Comparison of ENCODE assay signal across 9 mouse cellular contexts in genomic region chr9:57967237-57967960, GRCm38 (mm10). TPM values are rescaled to one million over a fixed set of nuclear protein-coding genes. Genes with fewer than 3 reads are reported as not detected.
DNase-seq lines count a peak whose midpoint lies in the region; ATAC-seq and TF ChIP-seq lines count a peak whose summit lies in the region.
"Had no signal": no experiment of that assay in that cellular context is flagged by ENCODE, and none has a peak within 500 bp of the region (broad histone marks: within the 10 kb centered on the region; RNA-seq: fewer than 3 reads in every experiment).

No protein-coding gene starts in this region.

- no peaks in the 10 kb centered on the region for H3K36me3 ChIP-seq in heart, embryonic 13.5 days
- no peaks in the 10 kb centered on the region for H3K36me3 ChIP-seq in lung, postnatal 0 days (ENCODE audit: insufficient read depth, low read length)
- no peaks in the 10 kb centered on the region for H3K36me3 ChIP-seq in midbrain, embryonic 11.5 days (ENCODE audit: control insufficient read depth, insufficient read depth, low read length)

- no peaks in the 10 kb centered on the region; the same call in 1 of the 2 replicates for H3K27me3 ChIP-seq in heart, embryonic 13.5 days (replicated peaks)
- H3K27me3 ChIP-seq in lung, postnatal 0 days (replicated peaks; ENCODE audit: insufficient read depth, low read length): no peaks in the 10 kb centered on the region
- H3K27me3 ChIP-seq in midbrain, embryonic 11.5 days (ENCODE audit: control insufficient read depth, insufficient read depth, low read length): no peaks in the 10 kb centered on the region
- H3K27me3 ChIP-seq: Patski had no signal

- H3K4me1 ChIP-seq in heart, embryonic 13.5 days: peaks cover 40% of the 10 kb centered on the region
- peaks cover 5% of the 10 kb centered on the region; the same call in 1 of the 2 replicates for H3K4me1 ChIP-seq in lung, postnatal 0 days (ENCODE audit: insufficient read depth, low read depth, low read length)
- no peaks in the 10 kb centered on the region for H3K4me1 ChIP-seq in midbrain, embryonic 11.5 days (ENCODE audit: control insufficient read depth, insufficient read depth, low read length)

- WGBS in heart, embryonic 13.5 days: 28% methylated on average over 14 of the region's 14 CpGs
- WGBS in lung, postnatal 0 days: 56% methylated on average over 14 of the region's 14 CpGs
- 80% methylated on average over 14 of the region's 14 CpGs for WGBS in midbrain, embryonic 11.5 days

- no peak overlapping the region for H3K27ac ChIP-seq in heart, embryonic 13.5 days (replicated peaks)
- H3K27ac ChIP-seq in lung, postnatal 0 days (ENCODE audit: low read length): no peak overlapping the region
- H3K27ac ChIP-seq in midbrain, embryonic 11.5 days (ENCODE audit: low read depth, low read length): no peak overlapping the region

- H3K4me2 ChIP-seq in heart, embryonic 13.5 days: peak overlapping the region; percentile 22; the same call in 1 of the 2 replicates
- no peak overlapping the region for H3K4me2 ChIP-seq in lung, postnatal 0 days (replicated peaks; ENCODE audit: low read depth, low read length)
- no peak overlapping the region for H3K4me2 ChIP-seq in midbrain, embryonic 11.5 days

- TF ChIP-seq EP300 in lung, postnatal 0 days (IDR thresholded peaks at IDR 0.05): no peak

- no peak overlapping the region for H3K4me3 ChIP-seq in heart, embryonic 13.5 days
- H3K4me3 ChIP-seq in lung, postnatal 0 days (ENCODE audit: low read depth, low read length): no peak overlapping the region
- H3K4me3 ChIP-seq in midbrain, embryonic 11.5 days (ENCODE audit: low read depth, low read length): no peak overlapping the region

- DNase-seq in kidney, postnatal 4 days: peak; percentile 54 to 68
- DNase-seq in kidney, postnatal 14 days: no peak
- peak; percentile 84 for DNase-seq in cerebellum, adult 18-20 months
- peak; percentile 72 for DNase-seq in ovary, postnatal 36 days (ENCODE audit: low spot score)
- DNase-seq in lung, postnatal 0 days (ENCODE audit: low spot score): no peak
- no peak for DNase-seq in lung, postnatal 14 days
- no peak for DNase-seq in midbrain, embryonic 11.5 days (ENCODE audit: low spot score, missing footprints)

- no peak for TF ChIP-seq CTCF in lung, postnatal 0 days (IDR thresholded peaks at IDR 0.05)

- no peaks in the 10 kb centered on the region for H3K9me3 ChIP-seq in heart, embryonic 13.5 days
- no peaks in the 10 kb centered on the region for H3K9me3 ChIP-seq in lung, postnatal 0 days (ENCODE audit: low read length)
- no peaks in the 10 kb centered on the region for H3K9me3 ChIP-seq in midbrain, embryonic 11.5 days (ENCODE audit: control insufficient read depth, low read length)

- ATAC-seq in heart, embryonic 13.5 days (ENCODE audit: extremely low read depth, insufficient number of reproducible peaks, low FRiP score, low TSS enrichment): no peak
- no peak for ATAC-seq in lung, postnatal 0 days
- no peak for ATAC-seq in midbrain, embryonic 11.5 days (ENCODE audit: low FRiP score)
- ATAC-seq: Patski had no signal

- 0 out of 2 replicates have a peak overlapping the region, but pooled peaks have one; percentile 47 for H3K9ac ChIP-seq in heart, embryonic 13.5 days
- no peak overlapping the region for H3K9ac ChIP-seq in lung, postnatal 0 days (replicated peaks; ENCODE audit: low read depth)
- H3K9ac ChIP-seq in midbrain, embryonic 11.5 days (ENCODE audit: low read length): no peak overlapping the region

RNA-seq across cellular contexts. Expression of gene Sema7a, which starts 27.5 kb away (rescaled TPM):
- 0.13 and 0.38 TPM in 2 replicates for polyA plus RNA-seq in heart, embryonic 13.5 days (2015; fragmentation: Nextera tagmentation; extraction: Ambion mirVana)
- 6.2 and 8.4 TPM in 2 replicates for polyA plus RNA-seq in lung, postnatal 0 days (2015; fragmentation: Nextera tagmentation; extraction: Ambion mirVana)
- polyA plus RNA-seq in midbrain, embryonic 11.5 days (2014; fragmentation: Nextera tagmentation; extraction: Ambion mirVana): 0.78 and 1.0 TPM in 2 replicates

RNA-seq across cellular contexts. Expression of gene Cyp11a1, which starts 38.8 kb away (rescaled TPM):
- polyA plus RNA-seq in heart, embryonic 13.5 days (2015; fragmentation: Nextera tagmentation; extraction: Ambion mirVana): 0.09 and 0.23 TPM in 2 replicates
- 1.2 and 1.3 TPM in 2 replicates for polyA plus RNA-seq in lung, postnatal 0 days (2015; fragmentation: Nextera tagmentation; extraction: Ambion mirVana)
- polyA plus RNA-seq in midbrain, embryonic 11.5 days (2014; fragmentation: Nextera tagmentation; extraction: Ambion mirVana): 0.12 TPM in 1 of 2 replicates, not detected in the other

RNA-seq across cellular contexts. Expression of gene Ubl7, which starts 56.6 kb away (rescaled TPM):
- polyA plus RNA-seq in heart, embryonic 13.5 days (2015; fragmentation: Nextera tagmentation; extraction: Ambion mirVana): 104 and 106 TPM in 2 replicates
- polyA plus RNA-seq in lung, postnatal 0 days (2015; fragmentation: Nextera tagmentation; extraction: Ambion mirVana): 120 and 121 TPM in 2 replicates
- polyA plus RNA-seq in midbrain, embryonic 11.5 days (2014; fragmentation: Nextera tagmentation; extraction: Ambion mirVana): 111 and 112 TPM in 2 replicates

Comparison
In these comparisons a context has a peak if more than half of its experiments do, and no peak if none do; other contexts are left out.
1. DNase-seq: peak in kidney, postnatal 4 days (2 of 2), cerebellum, adult 18-20 months (2 of 2) and ovary, postnatal 36 days (single experiment); none in kidney, postnatal 14 days (single experiment), lung, postnatal 0 days (single experiment), lung, postnatal 14 days (single experiment) and midbrain, embryonic 11.5 days (single experiment).